Mouse (Mus musculus): ENCODE results near the gene Ppp6r3. TPM values are rescaled to one million over a fixed set of nuclear protein-coding genes. Genes with fewer than 3 reads are reported as not detected.
A peak's percentile ranks its signal among the peaks of the same experiment; 100 is the strongest.
"Not testable (repeated sequence)": the region's sequence is repeated elsewhere in the genome, so short reads cannot be mapped to it uniquely, and the experiment has no call there.

Ppp6r3 gene
- total RNA-seq, 2 experiments from 2014 or later: 82.7 to 88.5 TPM

GRCm38 (mm10) chr19:3593379-3594055, 18.0 kb upstream of the Ppp6r3 start:
- Histone ChIP-seq H3K27ac (no peak overlapping the region), H3K4me3 (no peak overlapping the region)
- no peak for TF ChIP-seq CTCF (conservative IDR thresholded peaks at IDR 0.05)
- DNase-seq (ENCODE audit: low spot score in 2 of 2): no peak

- no peak overlapping the region for H3K4me3 ChIP-seq
- TF ChIP-seq CTCF (conservative IDR thresholded peaks at IDR 0.05): no peak
- H3K27ac ChIP-seq: no peak overlapping the region
- DNase-seq (ENCODE audit: low spot score in 2 of 2): no peak
These were observed 14.4 kb upstream of the Ppp6r3 start for GRCm38 (mm10) chr19:3589968-3590367.

- Histone ChIP-seq H3K4me3 (no peak overlapping the region), H3K27ac (no peak overlapping the region)
- no peak for DNase-seq (ENCODE audit: low spot score in 2 of 2)
- no peak for TF ChIP-seq CTCF (conservative IDR thresholded peaks at IDR 0.05)
These were observed 14.0 kb upstream of the Ppp6r3 start for GRCm38 (mm10) chr19:3589547-3589946.

- DNase-seq (ENCODE audit: low spot score in 2 of 2); H3K4me3 ChIP-seq; H3K27ac ChIP-seq: not testable (repeated sequence)
- peak; percentile 72 for TF ChIP-seq CTCF (conservative IDR thresholded peaks at IDR 0.05)
These were observed 12.2 kb upstream of the Ppp6r3 start for GRCm38 (mm10) chr19:3587729-3588128.

- no peak overlapping the region for H3K27ac ChIP-seq
- peak; percentile 26 to 47 for DNase-seq (ENCODE audit: low spot score in 2 of 2)
- peak; percentile 89 for TF ChIP-seq CTCF (conservative IDR thresholded peaks at IDR 0.05)
These were observed 11.0 kb upstream of the Ppp6r3 start for GRCm38 (mm10) chr19:3586540-3586939.

GRCm38 (mm10) chr19:3586026-3586425, 10.5 kb upstream of the Ppp6r3 start:
- H3K27ac ChIP-seq: no peak overlapping the region
- no peak for DNase-seq (ENCODE audit: low spot score in 2 of 2)
- H3K4me3 ChIP-seq: no peak overlapping the region
- TF ChIP-seq CTCF (conservative IDR thresholded peaks at IDR 0.05): no peak

More at GRCm38 (mm10) chr19:3586540-3586939, 11.0 kb upstream of the Ppp6r3 start:
- no peak overlapping the region for H3K4me3 ChIP-seq

- DNase-seq (ENCODE audit: low spot score in 2 of 2): peak; percentile 49 to 72
- no peak overlapping the region for H3K4me3 ChIP-seq
- TF ChIP-seq CTCF (conservative IDR thresholded peaks at IDR 0.05): peak; percentile 89
- no peak overlapping the region for H3K27ac ChIP-seq
These were observed 5.8 kb upstream of the Ppp6r3 start for GRCm38 (mm10) chr19:3581326-3581725.

- H3K4me3 ChIP-seq: no peak overlapping the region
- no peak for DNase-seq (ENCODE audit: low spot score in 2 of 2)
- H3K27ac ChIP-seq: no peak overlapping the region
- no peak for TF ChIP-seq CTCF (conservative IDR thresholded peaks at IDR 0.05)
These were observed 2.4 kb upstream of the Ppp6r3 start for GRCm38 (mm10) chr19:3577911-3578290.

- Histone ChIP-seq H3K4me3 (no peak overlapping the region), H3K27ac (no peak overlapping the region)
- no peak for DNase-seq (ENCODE audit: low spot score in 2 of 2)
- TF ChIP-seq CTCF (conservative IDR thresholded peaks at IDR 0.05): no peak
These were observed 1.8 kb upstream of the Ppp6r3 start for GRCm38 (mm10) chr19:3577265-3577910.

- peak overlapping the region; percentile 99 for H3K27ac ChIP-seq
- peak overlapping the region; percentile 91 for H3K4me3 ChIP-seq
- DNase-seq (ENCODE audit: low spot score in 2 of 2): no peak
- no peak for TF ChIP-seq CTCF (conservative IDR thresholded peaks at IDR 0.05)
These were observed 1.1 kb upstream of the Ppp6r3 start for GRCm38 (mm10) chr19:3576451-3577264.

GRCm38 (mm10) chr19:3575276-3575631, 295 bp downstream of the Ppp6r3 start:
- Histone ChIP-seq H3K27ac (peak overlapping the region; percentile 99), H3K4me3 (peak overlapping the region; percentile 91)
- DNase-seq (ENCODE audit: low spot score in 2 of 2): peak in 1 of 2 experiments; percentile 25
- TF ChIP-seq CTCF (conservative IDR thresholded peaks at IDR 0.05): no peak

- Histone ChIP-seq H3K4me3 (peak overlapping the region; percentile 91), H3K27ac (peak overlapping the region; percentile 99)
- DNase-seq (ENCODE audit: low spot score in 2 of 2): no peak
- no peak for TF ChIP-seq CTCF (conservative IDR thresholded peaks at IDR 0.05)
These were observed 905 bp downstream of the Ppp6r3 start for GRCm38 (mm10) chr19:3574593-3575094.

- H3K4me3 ChIP-seq: no peak overlapping the region
- TF ChIP-seq CTCF (conservative IDR thresholded peaks at IDR 0.05): no peak
- DNase-seq (ENCODE audit: low spot score in 2 of 2): no peak
- 0 out of 2 replicates have a peak overlapping the region, but pooled peaks have one; percentile 16 for H3K27ac ChIP-seq
These were observed 11.2 kb downstream of the Ppp6r3 start for GRCm38 (mm10) chr19:3564309-3564708.
